Mouse (Mus musculus) CH12.LX (cell line): ENCODE measurements around the gene Zfand2a. TPM values are rescaled to one million over a fixed set of nuclear protein-coding genes. Genes with fewer than 3 reads are reported as not detected.

Experiments
- DNase-seq: peaks from one replicate; pipeline ENCODE4 v3.0.0-alpha.2; 2013; ENCODE audit errors: extremely low read depth
- H3K27ac ChIP-seq: 2 replicates; pipeline ENCODE4 v1.5.1; 2012; ENCODE audit warnings: low read depth, mild to moderate bottlenecking, control low read depth, moderate library complexity; ENCODE audit not compliant: insufficient read depth
- H3K27me3 ChIP-seq: replicated peaks from 2 replicates; pipeline ENCODE3; 2012; ENCODE audit warnings: inconsistent platforms
- H3K36me3 ChIP-seq, 2 experiments: replicated peaks in 1 of 2; 2 replicates each; pipeline versions ENCODE3 to v1.6.1; 2012; ENCODE audit warnings: inconsistent platforms in 1 of 2, low read length in 1 of 2, mild to moderate bottlenecking in 1 of 2, mixed read lengths in 1 of 2, moderate library complexity in 1 of 2; ENCODE audit not compliant: control insufficient read depth in 1 of 2, insufficient read depth in 1 of 2
- H3K4me1 ChIP-seq, 2 experiments: 2 replicates each; pipeline ENCODE4 v1.6.1; 2012; ENCODE audit warnings: inconsistent platforms in 1 of 2, moderate library complexity in 1 of 2; ENCODE audit not compliant: insufficient read depth in 2 of 2, control insufficient read depth in 1 of 2
- H3K4me2 ChIP-seq: 2 replicates; pipeline ENCODE4 v1.6.1; 2012; ENCODE audit warnings: low read depth, mild to moderate bottlenecking, control low read depth; ENCODE audit not compliant: poor library complexity, insufficient read depth, severe bottlenecking
- H3K4me3 ChIP-seq, 3 experiments: fragments of 150-350 bp in 1 of 3; sonication (generic) in 1 of 3; replicated peaks in 1 of 3; 2 replicates each; pipeline versions ENCODE3 to v1.5.1; 2011 to 2012; ENCODE audit warnings: low read depth in 2 of 3, low read length in 2 of 3, mild to moderate bottlenecking in 2 of 3, moderate library complexity in 2 of 3, control low read depth in 1 of 3, improper control_type of control experiment in 1 of 3, inconsistent platforms in 1 of 3, mixed read lengths in 1 of 3; ENCODE audit not compliant: poor library complexity in 1 of 3
- H3K79me2 ChIP-seq: replicated peaks from 2 replicates; pipeline ENCODE4 v1.6.1; 2012; ENCODE audit warnings: mild to moderate bottlenecking, moderate library complexity; ENCODE audit not compliant: control insufficient read depth, poor library complexity, insufficient read depth, severe bottlenecking; ENCODE audit errors: extremely low read depth
- H3K9ac ChIP-seq: 2 replicates; pipeline ENCODE4 v1.6.1; 2012; ENCODE audit warnings: low read depth, mild to moderate bottlenecking, control low read depth, moderate library complexity; ENCODE audit not compliant: insufficient read depth
- H3K9me3 ChIP-seq: replicated peaks from 2 replicates; pipeline ENCODE3; 2012; ENCODE audit warnings: low read length, inconsistent platforms, mixed read lengths
- BHLHE40 ChIP-seq: IDR thresholded peaks from 2 replicates; pipeline ENCODE4 v1.6.1; 2011; ENCODE audit warnings: mild to moderate bottlenecking, low read depth, low read length, improper control_type of control experiment
- E2F4 ChIP-seq: IDR thresholded peaks from 2 replicates; pipeline ENCODE4 v1.6.1; 2011; ENCODE audit warnings: low read depth, low read length, improper control_type of control experiment; ENCODE audit not compliant: insufficient replicate concordance
- ELF1 ChIP-seq: IDR thresholded peaks from 2 replicates; pipeline ENCODE4 v1.6.1; 2014; ENCODE audit warnings: low read depth, mild to moderate bottlenecking, inconsistent platforms, low read length, improper control_type of control experiment
- EP300 ChIP-seq: IDR thresholded peaks from 2 replicates; pipeline ENCODE4 v1.6.1; 2011; ENCODE audit warnings: low read length, improper control_type of control experiment
- ETS1 ChIP-seq: conservative IDR thresholded peaks from 2 replicates; pipeline ENCODE4 v1.6.1; 2012; ENCODE audit warnings: low read depth, mild to moderate bottlenecking, inconsistent platforms, low read length, improper control_type of control experiment, moderate library complexity
- JUN ChIP-seq: IDR thresholded peaks from 2 replicates; pipeline ENCODE4 v1.6.1; 2011; ENCODE audit warnings: low read depth, mild to moderate bottlenecking, low read length, improper control_type of control experiment, moderate library complexity; ENCODE audit not compliant: insufficient read depth
- JUND ChIP-seq: conservative IDR thresholded peaks from 2 replicates; pipeline ENCODE4 v1.6.1; 2011; ENCODE audit warnings: low read depth, low read length, improper control_type of control experiment
- MAFK ChIP-seq: IDR thresholded peaks from 2 replicates; pipeline ENCODE4 v1.6.1; 2011; ENCODE audit warnings: low read length, improper control_type of control experiment; ENCODE audit not compliant: insufficient replicate concordance
- MAZ ChIP-seq: IDR thresholded peaks from 2 replicates; pipeline ENCODE4 v1.6.1; 2012; ENCODE audit warnings: low read depth, mild to moderate bottlenecking, inconsistent platforms, low read length, improper control_type of control experiment, moderate library complexity
- MXI1 ChIP-seq: IDR thresholded peaks from 2 replicates; pipeline ENCODE4 v1.6.1; 2011; ENCODE audit warnings: mild to moderate bottlenecking, low read depth, low read length, improper control_type of control experiment
- MYC ChIP-seq: IDR thresholded peaks from 2 replicates; pipeline ENCODE4 v1.6.1; 2011; ENCODE audit warnings: low read depth, mild to moderate bottlenecking, improper control_type of control experiment, low read length
- PAX5 ChIP-seq: IDR thresholded peaks from 2 replicates; pipeline ENCODE4 v1.6.1; 2012; ENCODE audit warnings: low read length, inconsistent platforms, mixed read lengths
- POLR2A ChIP-seq: IDR thresholded peaks from 2 replicates; pipeline ENCODE4 v1.6.1; 2011; ENCODE audit warnings: low read depth, mild to moderate bottlenecking, improper control_type of control experiment, low read length
- RCOR1 ChIP-seq: conservative IDR thresholded peaks from 2 replicates; pipeline ENCODE4 v1.6.1; 2012; ENCODE audit warnings: low read depth, mild to moderate bottlenecking, inconsistent platforms, low read length, improper control_type of control experiment
- SIN3A ChIP-seq: IDR thresholded peaks from 2 replicates; pipeline ENCODE4 v1.6.1; 2012; ENCODE audit warnings: low read length, improper control_type of control experiment, inconsistent platforms
- ZC3H11A ChIP-seq: IDR thresholded peaks from 2 replicates; pipeline ENCODE4 v1.6.1; 2012; ENCODE audit warnings: low read depth, mild to moderate bottlenecking, inconsistent platforms, low read length, improper control_type of control experiment
- ZMIZ1 ChIP-seq: IDR thresholded peaks from 2 replicates; pipeline ENCODE4 v1.6.1; 2012; ENCODE audit warnings: low read depth, mild to moderate bottlenecking, inconsistent platforms, low read length, improper control_type of control experiment
- dilution Hi-C: fragments of 300-500 bp; cut with MboI; formaldehyde crosslinking; loops from 2 replicates; pipeline ENCODE4 v1.14.3; 2020; ENCODE audit warnings: low sequenced_read_pairs; ENCODE audit not compliant: extremely low pct_unique_long_range_greater_than_20kb, extremely low pct_ligation_motif_present
- in situ Hi-C: fragments of 300-500 bp; cut with MboI; formaldehyde crosslinking; loops from 3 replicates; pipeline ENCODE4 v1.14.3; 2019; ENCODE audit warnings: low sequenced_read_pairs, low pct_ligation_motif_present, low pct_unique_long_range_greater_than_20kb, mixed read lengths
- polyA plus RNA-seq: library from polyadenylated mRNA; unstranded; fragments of >175 nt; gene quantifications from 2 replicates; pipeline ENCODE4 v1.2.1, GENCODE M21; 2012; ENCODE audit warnings: low read depth; ENCODE audit not compliant: insufficient read length
- total RNA-seq, 2 experiments: library from RNA; depleted of rRNA; stranded (reverse); fragments of 300-350 nt in 1 of 2; fragments of >200 nt in 1 of 2; gene quantifications; 2 replicates each; pipeline ENCODE4 v1.2.3; 2012 to 2014

The Zfand2a gene
- total and polyA plus RNA-seq, 3 experiments: 5.8 to 13.4 (median 9.2) TPM

GRCm38 (mm10) chr5:139490131-139490530 is 5.8 kb upstream of the Zfand2a start:
- in situ Hi-C loops: no loop called here
- Histone ChIP-seq H3K4me3 (no peak overlapping the region), H3K9me3 (peaks cover 7% of the 10 kb centered on the region), H3K4me2 (no peak overlapping the region), H3K27ac (no peak overlapping the region), H3K79me2 (no peaks in the 10 kb centered on the region), H3K27me3 (peaks cover 16% of the 10 kb centered on the region), H3K9ac (no peak overlapping the region), H3K4me1 (peaks cover 0 to 3% of the 10 kb centered on the region in 2 experiments; a peak in 2 of 4 replicates), H3K36me3 (no peaks in the 10 kb centered on the region)
- DNase-seq: no peak
- dilution Hi-C loops: no loop called here
- TF ChIP-seq POLR2A (no peak), RCOR1 (no peak), BHLHE40 (no peak), MAFK (no peak), EP300 (no peak), ETS1 (no peak), ZMIZ1 (no peak), E2F4 (no peak), ZC3H11A (no peak), MAZ (no peak), ELF1 (no peak)

DNA sequence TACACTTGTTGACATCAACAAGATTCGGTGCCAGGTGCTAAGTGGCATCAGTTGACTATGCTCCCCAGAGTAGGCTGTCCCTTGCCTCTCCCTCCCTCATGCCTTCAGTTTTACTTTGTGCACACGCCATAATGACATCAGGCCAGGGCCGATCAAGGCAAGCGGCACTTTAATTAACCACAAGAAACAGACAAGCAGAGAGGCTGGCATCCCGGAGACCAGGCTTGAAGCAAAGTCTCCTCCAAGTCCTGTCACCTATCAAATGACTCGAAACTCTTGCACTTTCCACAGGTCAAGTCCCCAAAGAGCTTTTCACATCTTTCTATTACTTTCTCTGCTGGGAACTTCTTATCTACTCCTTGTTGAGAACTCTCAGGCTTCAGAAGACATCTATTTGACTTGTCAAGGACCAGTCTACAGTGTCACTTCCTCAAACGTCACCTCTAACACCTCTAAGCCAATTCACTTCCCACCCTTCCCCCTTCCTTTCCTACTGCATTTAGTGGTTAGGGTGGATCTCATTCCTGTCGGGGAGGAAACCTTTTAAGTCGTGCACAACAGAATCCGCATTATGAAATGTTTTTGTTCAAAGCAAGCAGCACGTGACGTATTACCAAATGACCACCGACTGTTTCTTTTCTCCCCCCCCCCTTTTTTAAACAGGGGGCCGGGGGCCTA is 1.0 kb downstream of the Zfand2a start:
- TF ChIP-seq SIN3A (0 out of 2 replicates have a peak, but pooled peaks have one; percentile 15), MYC (0 out of 2 replicates have a peak, but pooled peaks have one; percentile 23), JUN (no peak), ELF1 (no peak), PAX5 (no peak), ZMIZ1 (no peak), JUND (no peak), MXI1 (0 out of 2 replicates have a peak, but pooled peaks have one; percentile 24), BHLHE40 (peak; percentile 38)
- DNase-seq: no peak

More for the DNA sequence above, 1.0 kb downstream of the Zfand2a start:
- H3K9ac ChIP-seq: peak overlapping the region; percentile 70
- peaks cover 7% of the 10 kb centered on the region for H3K9me3 ChIP-seq
- H3K4me3 ChIP-seq: peak overlapping the region; percentile 95 to 99 (median 98)
- H3K27ac ChIP-seq: no peak overlapping the region
- peaks cover 3 to 11% of the 10 kb centered on the region in 2 experiments; a peak in 3 of 4 replicates for H3K4me1 ChIP-seq
- dilution Hi-C loops: no loop called here
- no peaks in the 10 kb centered on the region for H3K27me3 ChIP-seq
- peak overlapping the region; percentile 85 for H3K4me2 ChIP-seq
- H3K36me3 ChIP-seq: peaks cover 33 to 45% of the 10 kb centered on the region in 2 experiments
- in situ Hi-C loops: no loop called here
- H3K79me2 ChIP-seq: peaks cover 14% of the 10 kb centered on the region; the same call in 1 of the 2 replicates
